Mouse (Mus musculus) heart, embryonic 11.5 days (tissue): Measurements from ENCODE around the gene Marc2. TPM values are rescaled to one million over a fixed set of nuclear protein-coding genes. Genes with fewer than 3 reads are reported as not detected.

Source experiments
- ATAC-seq: fragments of 200-750 bp; cut with Nextera tagmentation; replicated peaks from 2 replicates; pipeline ENCODE4 v1.8.0; 2017; ENCODE audit warnings: moderate library complexity; ENCODE audit not compliant: insufficient number of reproducible peaks, low FRiP score, low TSS enrichment
- H3K27ac ChIP-seq: fragments of 300-500 bp; sonication (generic); 2 replicates; pipeline ENCODE4 v1.5.1; 2014; ENCODE audit warnings: mild to moderate bottlenecking, low read depth, low read length
- H3K27me3 ChIP-seq: fragments of 300-500 bp; sonication (generic); 2 replicates; pipeline ENCODE4 v1.6.1; 2014; ENCODE audit warnings: mild to moderate bottlenecking, low read length, mixed read lengths; ENCODE audit not compliant: control insufficient read depth, insufficient read depth
- H3K36me3 ChIP-seq: fragments of 300-500 bp; sonication (generic); 2 replicates; pipeline ENCODE4 v1.6.1; 2014; ENCODE audit warnings: mild to moderate bottlenecking, low read length, moderate library complexity, mixed read lengths; ENCODE audit not compliant: control insufficient read depth, insufficient read depth
- H3K4me1 ChIP-seq: fragments of 300-500 bp; sonication (generic); 2 replicates; pipeline ENCODE4 v1.6.1; 2014; ENCODE audit warnings: low read length; ENCODE audit not compliant: control insufficient read depth, insufficient read depth
- H3K4me2 ChIP-seq: fragments of 300-500 bp; sonication (generic); 2 replicates; pipeline ENCODE4 v1.6.1; 2014; ENCODE audit warnings: mild to moderate bottlenecking, moderate library complexity
- H3K4me3 ChIP-seq: fragments of 300-500 bp; sonication (generic); 2 replicates; pipeline ENCODE4 v1.5.1; 2014; ENCODE audit warnings: low read depth, low read length
- H3K9ac ChIP-seq: fragments of 300-500 bp; sonication (generic); 2 replicates; pipeline ENCODE4 v1.6.1; 2014; ENCODE audit warnings: mild to moderate bottlenecking, low read depth, low read length, moderate library complexity
- H3K9me3 ChIP-seq: fragments of 300-500 bp; sonication (generic); replicated peaks from 2 replicates; pipeline ENCODE4 v1.6.1; 2016; ENCODE audit warnings: low read length; ENCODE audit not compliant: control insufficient read depth
- WGBS: fragments of 180-500 bp; shearing (Covaris S2); extraction: QIAGEN DNeasy Blood & Tissue Kit; methylation state at CpG from one replicate; pipeline ENCODE4 v1.1.7; 2014; ENCODE audit not compliant: insufficient replicate concordance; 5-methylcytosine and 5-hydroxymethylcytosine counted together
- microRNA counts: library from miRNA; unstranded; fragments of <30 nt; microRNA quantifications from one replicate; lab custom pipeline; 2015
- microRNA-seq: library from miRNA; unstranded; fragments of <30 nt; microRNA quantifications from one replicate; pipeline ENCODE4, GENCODE M21; 2016; ENCODE audit warnings: borderline number of aligned reads
- polyA plus RNA-seq: library from polyadenylated mRNA; unstranded; fragments of >200 nt; fragmentation: Nextera tagmentation; extraction: Ambion mirVana; gene quantifications from 2 replicates; pipeline ENCODE4 v1.2.1, GENCODE M21; 2014

The Marc2 gene
- polyA plus RNA-seq, 1 experiment from 2014 or later, result 104 TPM

GRCm38 (mm10) chr1:184763866-184764265 is 82.4 kb downstream of the Marc2 start:
- WGBS, result 41% methylated on average over 3 of the region's 3 CpGs
- Histone ChIP-seq H3K36me3 (no peaks in the 10 kb centered on the region), H3K27ac (no peak overlapping the region), H3K4me2 (no peak overlapping the region), H3K4me3 (no peak overlapping the region), H3K9me3 (no peaks in the 10 kb centered on the region), H3K27me3 (no peaks in the 10 kb centered on the region), H3K9ac (no peak overlapping the region), H3K4me1 (no peaks in the 10 kb centered on the region)
- ATAC-seq, result no peak

MicroRNAs encoded within 50 kb of the gene (microRNA counts, 519-probe panel; counts per million panel counts)
- microRNA mmu-miR-1981 (lab: Ali Mortazavi, UCI), result 3,415 counts per million, percentile 17 among the panel's probes with 10 or more counts

Small RNA genes within 50 kb of the gene (microRNA-seq; reads per million reads assigned to microRNA genes)
- gene Mir1981, result 135 reads per million, percentile 66 among the genes with 10 or more reads in this experiment

Other genes starting within 250 kb of the Marc2 start
- gene Hlx, start 113.8 kb downstream of the Marc2 start, polyA plus RNA-seq, result 5.0 and 7.0 TPM in 2 replicates
- 0.07 TPM in 1 of 2 replicates, not detected in the other for gene Marc1, start 35.1 kb downstream of the Marc2 start, polyA plus RNA-seq
- gene C130074G19Rik, start 36.8 kb upstream of the Marc2 start, polyA plus RNA-seq, result 0.37 and 0.60 TPM in 2 replicates
- 2.2 and 2.4 TPM in 2 replicates for gene Mark1, start 153.1 kb upstream of the Marc2 start, polyA plus RNA-seq